Mouse (Mus musculus): Measurements from ENCODE around the gene Ypel3. TPM values are rescaled to one million over a fixed set of nuclear protein-coding genes. Genes with fewer than 3 reads are reported as not detected.

Gene Ypel3
- polyA plus RNA-seq, 1 experiment from 2014 or later = 49.1 TPM

- DNase-seq (ENCODE audit: low spot score) = peak; percentile 83
- peaks cover 44% of the 10 kb centered on the region for H3K4me1 ChIP-seq (replicated peaks; ENCODE audit: control insufficient read depth, insufficient read depth, low read length)
Measured at GRCm38 (mm10) chr7:126799468-126800268, 22.9 kb downstream of the Ypel3 start.

GRCm38 (mm10) chr7:126800269-126801056 is 23.7 kb downstream of the Ypel3 start:
- Histone ChIP-seq H3K4me1 (replicated peaks; ENCODE audit: control insufficient read depth, insufficient read depth, low read length) (peaks cover 37% of the 10 kb centered on the region), H3K4me2 (peak overlapping the region; percentile 82), H3K36me3 (ENCODE audit: control insufficient read depth, insufficient read depth, low read length) (peaks cover 22% of the 10 kb centered on the region), H3K4me3 (ENCODE audit: low read depth, low read length) (peak overlapping the region; percentile 97), H3K27me3 (replicated peaks; ENCODE audit: control insufficient read depth, insufficient read depth, low read length) (no peaks in the 10 kb centered on the region), H3K27ac (ENCODE audit: low read depth, low read length) (peak overlapping the region; percentile 95), H3K9me3 (ENCODE audit: control insufficient read depth, low read length) (no peaks in the 10 kb centered on the region), H3K9ac (ENCODE audit: low read depth, low read length) (peak overlapping the region; percentile 84)
- ATAC-seq (replicated peaks; ENCODE audit: low FRiP score) (no peak), DNase-seq (ENCODE audit: low spot score) (no peak)
- WGBS = 57% methylated on average over 5 of the region's 5 CpGs

More at GRCm38 (mm10) chr7:126799468-126800268, 22.9 kb downstream of the Ypel3 start:
- Histone ChIP-seq H3K27ac (ENCODE audit: low read depth, low read length) (peak overlapping the region; percentile 95), H3K9ac (ENCODE audit: low read depth, low read length) (peak overlapping the region; percentile 84), H3K4me3 (ENCODE audit: low read depth, low read length) (peak overlapping the region; percentile 97), H3K4me2 (peak overlapping the region; percentile 82), H3K9me3 (ENCODE audit: control insufficient read depth, low read length) (no peaks in the 10 kb centered on the region), H3K27me3 (replicated peaks; ENCODE audit: control insufficient read depth, insufficient read depth, low read length) (no peaks in the 10 kb centered on the region), H3K36me3 (ENCODE audit: control insufficient read depth, insufficient read depth, low read length) (peaks cover 28% of the 10 kb centered on the region)
- 2% methylated on average over 38 of the region's 38 CpGs for WGBS
- ATAC-seq (replicated peaks; ENCODE audit: low FRiP score) = peak; percentile 76

GRCm38 (mm10) chr7:126801057-126801422 is 24.3 kb downstream of the Ypel3 start:
- H3K27ac ChIP-seq (ENCODE audit: low read depth, low read length) = no peak overlapping the region
- no peaks in the 10 kb centered on the region for H3K27me3 ChIP-seq (replicated peaks; ENCODE audit: control insufficient read depth, insufficient read depth, low read length)
- no peaks in the 10 kb centered on the region for H3K9me3 ChIP-seq (ENCODE audit: control insufficient read depth, low read length)
- peaks cover 34% of the 10 kb centered on the region for H3K4me1 ChIP-seq (replicated peaks; ENCODE audit: control insufficient read depth, insufficient read depth, low read length)
- H3K36me3 ChIP-seq (ENCODE audit: control insufficient read depth, insufficient read depth, low read length) = peaks cover 17% of the 10 kb centered on the region
- H3K9ac ChIP-seq (ENCODE audit: low read depth, low read length) = 0 out of 2 replicates have a peak overlapping the region, but pooled peaks have one; percentile 12
- no peak overlapping the region for H3K4me2 ChIP-seq
- ATAC-seq (replicated peaks; ENCODE audit: low FRiP score) = no peak
- H3K4me3 ChIP-seq (ENCODE audit: low read depth, low read length) = no peak overlapping the region
- no peak for DNase-seq (ENCODE audit: low spot score)
- 90% methylated on average over 16 of the region's 16 CpGs for WGBS

- Histone ChIP-seq H3K9me3 (ENCODE audit: control insufficient read depth, low read length) (no peaks in the 10 kb centered on the region), H3K4me1 (replicated peaks; ENCODE audit: control insufficient read depth, insufficient read depth, low read length) (peaks cover 21% of the 10 kb centered on the region), H3K4me2 (no peak overlapping the region), H3K27ac (ENCODE audit: low read depth, low read length) (no peak overlapping the region), H3K36me3 (ENCODE audit: control insufficient read depth, insufficient read depth, low read length) (peaks cover 6% of the 10 kb centered on the region; the same call in 1 of the 2 replicates), H3K9ac (ENCODE audit: low read depth, low read length) (no peak overlapping the region), H3K4me3 (ENCODE audit: low read depth, low read length) (no peak overlapping the region), H3K27me3 (replicated peaks; ENCODE audit: control insufficient read depth, insufficient read depth, low read length) (no peaks in the 10 kb centered on the region)
- 80% methylated on average over 11 of the region's 11 CpGs for WGBS
- DNase-seq (ENCODE audit: low spot score) (no peak), ATAC-seq (replicated peaks; ENCODE audit: low FRiP score) (no peak)
Measured at GRCm38 (mm10) chr7:126802134-126802889, 25.6 kb downstream of the Ypel3 start.

- WGBS = 58% methylated on average over 6 of the region's 6 CpGs
- ATAC-seq (replicated peaks; ENCODE audit: low FRiP score) (no peak), DNase-seq (ENCODE audit: low spot score) (no peak)
- Histone ChIP-seq H3K4me3 (ENCODE audit: low read depth, low read length) (no peak overlapping the region), H3K4me2 (no peak overlapping the region), H3K36me3 (ENCODE audit: control insufficient read depth, insufficient read depth, low read length) (peaks cover 2% of the 10 kb centered on the region; the same call in 1 of the 2 replicates), H3K9me3 (ENCODE audit: control insufficient read depth, low read length) (no peaks in the 10 kb centered on the region), H3K27me3 (replicated peaks; ENCODE audit: control insufficient read depth, insufficient read depth, low read length) (no peaks in the 10 kb centered on the region), H3K27ac (ENCODE audit: low read depth, low read length) (no peak overlapping the region), H3K4me1 (replicated peaks; ENCODE audit: control insufficient read depth, insufficient read depth, low read length) (peaks cover 22% of the 10 kb centered on the region), H3K9ac (ENCODE audit: low read depth, low read length) (no peak overlapping the region)
Measured at GRCm38 (mm10) chr7:126803181-126803580, 26.4 kb downstream of the Ypel3 start.

GRCm38 (mm10) chr7:126803751-126804150 is 27.0 kb downstream of the Ypel3 start:
- Histone ChIP-seq H3K9me3 (ENCODE audit: control insufficient read depth, low read length) (no peaks in the 10 kb centered on the region), H3K36me3 (ENCODE audit: control insufficient read depth, insufficient read depth, low read length) (peaks cover 2% of the 10 kb centered on the region; the same call in 1 of the 2 replicates), H3K4me2 (peak overlapping the region; percentile 25), H3K27ac (ENCODE audit: low read depth, low read length) (no peak overlapping the region), H3K4me3 (ENCODE audit: low read depth, low read length) (no peak overlapping the region), H3K4me1 (replicated peaks; ENCODE audit: control insufficient read depth, insufficient read depth, low read length) (peaks cover 28% of the 10 kb centered on the region), H3K9ac (ENCODE audit: low read depth, low read length) (0 out of 2 replicates have a peak overlapping the region, but pooled peaks have one; percentile 15), H3K27me3 (replicated peaks; ENCODE audit: control insufficient read depth, insufficient read depth, low read length) (no peaks in the 10 kb centered on the region)
- ATAC-seq (replicated peaks; ENCODE audit: low FRiP score) (no peak), DNase-seq (ENCODE audit: low spot score) (no peak)

- Histone ChIP-seq H3K4me3 (ENCODE audit: low read depth, low read length) (no peak overlapping the region), H3K27ac (ENCODE audit: low read depth, low read length) (0 out of 2 replicates have a peak overlapping the region, but pooled peaks have one; percentile 6), H3K36me3 (ENCODE audit: control insufficient read depth, insufficient read depth, low read length) (peaks cover 2% of the 10 kb centered on the region; the same call in 1 of the 2 replicates), H3K4me2 (no peak overlapping the region), H3K9me3 (ENCODE audit: control insufficient read depth, low read length) (no peaks in the 10 kb centered on the region), H3K9ac (ENCODE audit: low read depth, low read length) (no peak overlapping the region), H3K27me3 (replicated peaks; ENCODE audit: control insufficient read depth, insufficient read depth, low read length) (no peaks in the 10 kb centered on the region), H3K4me1 (replicated peaks; ENCODE audit: control insufficient read depth, insufficient read depth, low read length) (peaks cover 28% of the 10 kb centered on the region)
- ATAC-seq (replicated peaks; ENCODE audit: low FRiP score) (no peak), DNase-seq (ENCODE audit: low spot score) (no peak)
- WGBS = 85% methylated on average over 6 of the region's 6 CpGs
Measured at GRCm38 (mm10) chr7:126806956-126807355, 30.2 kb downstream of the Ypel3 start.

- 0 out of 2 replicates have a peak overlapping the region, but pooled peaks have one; percentile 6 for H3K27ac ChIP-seq (ENCODE audit: low read depth, low read length)
- no peaks in the 10 kb centered on the region for H3K9me3 ChIP-seq (ENCODE audit: control insufficient read depth, low read length)
- WGBS = 80% methylated on average over 4 of the region's 4 CpGs
- no peak for ATAC-seq (replicated peaks; ENCODE audit: low FRiP score)
- H3K9ac ChIP-seq (ENCODE audit: low read depth, low read length) = no peak overlapping the region; the same call in 1 of the 2 replicates
- no peak overlapping the region; the same call in 1 of the 2 replicates for H3K4me2 ChIP-seq
- no peaks in the 10 kb centered on the region for H3K27me3 ChIP-seq (replicated peaks; ENCODE audit: control insufficient read depth, insufficient read depth, low read length)
- peaks cover 2% of the 10 kb centered on the region; the same call in 1 of the 2 replicates for H3K36me3 ChIP-seq (ENCODE audit: control insufficient read depth, insufficient read depth, low read length)
- DNase-seq (ENCODE audit: low spot score) = no peak
- H3K4me1 ChIP-seq (replicated peaks; ENCODE audit: control insufficient read depth, insufficient read depth, low read length) = peaks cover 28% of the 10 kb centered on the region
- no peak overlapping the region for H3K4me3 ChIP-seq (ENCODE audit: low read depth, low read length)
Measured at GRCm38 (mm10) chr7:126807405-126807804, 30.6 kb downstream of the Ypel3 start.
